Mouse (Mus musculus) granulocyte monocyte progenitor cell, adult 5-6 weeks (primary cell): ENCODE data around the gene Zbbx. TPM values are rescaled to one million over a fixed set of nuclear protein-coding genes. Genes with fewer than 3 reads are reported as not detected.

Experiments
- ATAC-seq: replicated peaks from 2 replicates; pipeline ENCODE4 v1.8.0; 2016; ENCODE audit warnings: mild to moderate bottlenecking, moderate TSS enrichment, inconsistent platforms; ENCODE audit not compliant: poor library complexity, severe bottlenecking
- total RNA-seq, 2 experiments: library from RNA; stranded (forward) in 1 of 2; stranded (reverse) in 1 of 2; fragments of 200-712, 200-1000 nt in 1 of 2; fragments of >200 nt in 1 of 2; fragmentation: Nextera tagmentation in 1 of 2; gene quantifications; 2 replicates each; pipeline ENCODE4 v1.2.3; 2014 to 2017

The Zbbx gene
- total RNA-seq (2014; fragmentation: Nextera tagmentation) (not detected in 2 replicates), total RNA-seq (2017) (not detected in 2 replicates)

DNA sequence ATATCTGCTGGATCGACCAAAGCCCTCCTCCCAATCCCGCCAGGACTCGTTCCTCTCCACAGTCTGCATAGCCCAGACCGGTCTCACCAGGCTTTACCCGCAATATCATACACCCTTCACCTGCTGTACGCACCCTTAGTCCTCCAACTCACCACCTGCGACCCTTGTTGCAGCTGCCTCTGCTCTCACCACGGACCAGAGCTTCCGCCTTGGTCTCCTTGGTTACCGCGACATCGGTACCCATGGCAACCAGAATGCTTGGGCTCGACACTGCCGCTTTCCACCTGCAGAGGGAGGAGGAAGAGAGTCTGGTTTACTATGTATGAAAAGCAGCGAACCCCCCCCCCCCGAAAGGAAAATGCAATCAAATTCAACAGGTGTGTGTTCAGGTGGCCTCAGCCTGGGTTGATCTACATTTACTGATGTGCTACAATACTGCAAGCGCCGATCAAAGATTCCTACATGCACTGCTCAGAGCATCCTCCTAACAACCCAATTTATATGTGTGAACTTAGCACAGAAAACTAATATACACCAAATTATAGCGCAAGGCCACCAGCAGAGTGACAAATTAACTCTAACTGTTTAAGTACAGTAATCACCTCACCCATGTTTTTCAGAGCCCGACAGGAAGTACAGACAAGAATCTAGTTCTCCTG lies at the start of gene Zbbx:
Zbbx (minus strand) TSS at position 197 of the 659 bp plus-strand sequence.
- peak; percentile 95 for ATAC-seq

- peak; percentile 74 for ATAC-seq
Observed at GRCm38 (mm10) chr3:75202808-75203503, 38.1 kb upstream of the Zbbx start.

- ATAC-seq: no peak
Observed at GRCm38 (mm10) chr3:75182606-75183005, 17.8 kb upstream of the Zbbx start.

DNA sequence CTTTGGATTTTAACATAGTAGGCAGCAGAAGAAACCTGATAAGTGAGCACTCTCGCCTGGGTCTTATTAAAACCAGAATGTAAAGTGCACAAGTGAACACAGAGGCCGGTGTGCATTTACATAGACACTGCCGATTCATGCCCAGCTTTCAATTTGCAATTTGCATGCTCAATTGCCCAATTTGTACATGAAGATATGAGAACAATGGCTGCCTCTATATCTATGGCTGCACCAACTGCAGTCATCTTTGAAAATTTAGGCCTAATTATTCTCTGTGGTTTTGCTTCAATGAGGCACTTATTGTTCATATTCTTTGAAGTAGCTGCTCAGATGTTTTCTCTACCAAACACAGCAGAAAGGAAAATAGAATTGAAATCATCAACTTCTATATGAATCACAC lies 23.0 kb downstream of the Zbbx start:
- ATAC-seq: no peak

- no peak for ATAC-seq
Observed at GRCm38 (mm10) chr3:75104867-75105266, 60.0 kb downstream of the Zbbx start.

GRCm38 (mm10) chr3:75085762-75086161 lies 79.1 kb downstream of the Zbbx start:
- ATAC-seq: no peak

DNA sequence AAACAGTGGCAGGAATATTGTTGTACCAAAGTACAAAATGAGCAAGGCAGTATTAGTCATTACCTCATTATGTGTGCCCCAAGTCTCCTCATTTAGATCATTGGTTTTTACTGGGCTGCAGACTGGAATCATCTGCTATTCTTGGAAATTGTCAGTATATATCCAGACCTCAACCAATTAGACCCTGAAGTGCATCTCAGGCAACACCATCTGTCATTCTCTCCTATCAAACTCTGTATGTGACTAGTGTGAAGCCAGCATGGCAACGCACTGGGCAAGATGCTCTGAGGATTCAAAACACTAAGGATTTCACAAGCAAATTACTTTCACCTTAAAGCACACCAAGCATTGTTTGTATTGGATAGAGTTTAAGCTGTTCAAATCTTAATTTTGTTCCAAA lies 85.9 kb downstream of the Zbbx start:
- no peak for ATAC-seq

GRCm38 (mm10) chr3:75009701-75010100 lies 155.1 kb downstream of the Zbbx start:
- no peak for ATAC-seq

Other genes starting within 250 kb of the Zbbx start
- not detected in 2 replicates for gene Serpini2, start 105.0 kb upstream of the Zbbx start, total RNA-seq (2014; fragmentation: Nextera tagmentation)
- 0.95 TPM in 1 of 2 replicates, not detected in the other for gene Serpini2, start 105.0 kb upstream of the Zbbx start, total RNA-seq (2017)